Mouse (Mus musculus) spleen, adult 2 months (tissue): Measurements from ENCODE around the gene Bcl2.

Experiments
- CTCF ChIP-seq: fragments of 200-500 bp; IDR thresholded peaks from 2 replicates; pipeline ENCODE4 v1.5.1; 2011; ENCODE audit warnings: mild to moderate bottlenecking, inconsistent platforms; ENCODE audit not compliant: insufficient read depth, insufficient read length, insufficient replicate concordance; ENCODE audit errors: extremely low read depth
- POLR2A ChIP-seq: fragments of 200-500 bp; IDR thresholded peaks from 2 replicates; pipeline ENCODE4 v1.6.1; 2011; ENCODE audit warnings: low read depth, low read length, inconsistent platforms

DNA sequence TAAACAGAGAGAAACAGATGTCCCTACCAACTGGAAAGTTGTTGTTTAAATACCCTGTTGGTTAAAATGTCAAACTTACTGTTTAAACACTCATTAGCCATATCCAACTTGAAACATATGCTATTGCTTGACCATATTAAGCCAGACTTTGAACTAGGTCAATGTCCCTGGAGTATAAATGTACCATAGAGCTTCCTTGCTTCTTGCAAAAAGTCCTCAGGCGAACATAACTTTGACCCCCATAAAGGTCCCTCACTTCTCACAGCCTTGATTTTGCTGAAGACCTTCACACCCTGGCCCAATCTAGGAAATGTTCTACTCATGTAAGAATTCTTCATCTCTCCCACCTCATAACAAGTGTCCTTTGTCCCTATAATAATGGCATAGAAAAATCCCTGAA is 175.0 kb downstream of the Bcl2 start:
- TF ChIP-seq CTCF (no peak), POLR2A (no peak)
